Mouse (Mus musculus) liver, postnatal 0 days (tissue): ENCODE results near the gene Ccnl1.
A peak's percentile ranks its signal among the peaks of the same experiment; 100 is the strongest.

Source experiments
- CTCF ChIP-seq: sonication (generic); IDR thresholded peaks from 2 replicates; pipeline ENCODE4 v1.5.1; 2016; ENCODE audit warnings: antibody characterized with exemption, low read depth
- EP300 ChIP-seq: IDR thresholded peaks from 2 replicates; pipeline ENCODE4 v1.6.1; 2016; ENCODE audit warnings: antibody characterized with exemption, low read depth, mild to moderate bottlenecking

DNA sequence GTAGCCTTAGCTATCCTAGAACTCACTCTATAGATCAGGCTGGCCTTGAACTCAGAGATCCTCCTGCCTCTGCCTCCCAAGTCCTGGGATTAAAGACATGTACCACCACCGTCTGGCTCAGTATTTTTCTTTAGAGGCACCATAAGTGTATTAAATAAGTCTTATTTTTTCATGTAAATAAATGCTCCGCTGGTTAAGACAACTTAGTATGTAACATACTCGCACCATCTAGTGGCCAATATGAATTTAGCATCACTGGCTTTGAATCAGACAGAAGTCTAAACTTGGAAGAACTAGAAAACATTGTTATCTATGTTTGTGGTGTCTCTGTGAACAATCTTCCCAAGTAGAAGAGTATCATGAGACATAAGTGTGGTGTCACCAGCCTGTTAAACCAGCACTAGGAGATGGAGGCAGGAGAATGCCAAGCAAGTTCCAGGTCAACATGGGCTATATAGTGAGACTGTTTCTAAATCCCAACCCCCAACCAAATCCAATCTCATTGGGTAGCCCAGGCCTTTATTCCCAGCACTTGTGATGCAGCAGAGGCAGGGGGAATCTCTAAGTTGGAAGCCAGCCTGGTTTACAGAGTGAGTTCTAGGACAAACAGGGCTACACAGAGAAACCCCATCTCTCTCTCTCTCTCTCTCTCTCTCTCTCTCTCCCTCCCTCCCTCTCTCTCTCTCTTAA is 33.1 kb upstream of the Ccnl1 start:
- no peak for TF ChIP-seq EP300
- TF ChIP-seq CTCF: peak; percentile 80
